Mouse (Mus musculus) CH12.LX (cell line): ENCODE data around the gene Cep55.

ENCODE experiments used
- CHD2 ChIP-seq: IDR thresholded peaks from 2 replicates; pipeline ENCODE4 v1.6.1; 2011; ENCODE audit warnings: low read length, improper control_type of control experiment
- CTCF ChIP-seq, 2 experiments: IDR thresholded peaks in 1 of 2; conservative IDR thresholded peaks in 1 of 2; 2 replicates each; pipeline ENCODE4 v1.5.1; 2011 to 2012; ENCODE audit warnings: low read depth in 2 of 2, low read length in 2 of 2, improper control_type of control experiment in 1 of 2, inconsistent platforms in 1 of 2, mild to moderate bottlenecking in 1 of 2, moderate library complexity in 1 of 2
- E2F4 ChIP-seq: IDR thresholded peaks from 2 replicates; pipeline ENCODE4 v1.6.1; 2011; ENCODE audit warnings: low read depth, low read length, improper control_type of control experiment; ENCODE audit not compliant: insufficient replicate concordance
- EP300 ChIP-seq: IDR thresholded peaks from 2 replicates; pipeline ENCODE4 v1.6.1; 2011; ENCODE audit warnings: low read length, improper control_type of control experiment
- GABPA ChIP-seq: IDR thresholded peaks from 2 replicates; pipeline ENCODE4 v1.6.1; 2012; ENCODE audit warnings: low read depth, low read length, improper control_type of control experiment, inconsistent platforms; ENCODE audit not compliant: insufficient replicate concordance
- IRF4 ChIP-seq: IDR thresholded peaks from 2 replicates; pipeline ENCODE4 v1.6.1; 2014; ENCODE audit warnings: low read depth, mild to moderate bottlenecking, inconsistent platforms, low read length, improper control_type of control experiment
- JUND ChIP-seq: conservative IDR thresholded peaks from 2 replicates; pipeline ENCODE4 v1.6.1; 2011; ENCODE audit warnings: low read depth, low read length, improper control_type of control experiment
- MAX ChIP-seq: IDR thresholded peaks from 2 replicates; pipeline ENCODE4 v1.6.1; 2011; ENCODE audit warnings: low read length, improper control_type of control experiment
- MAZ ChIP-seq: IDR thresholded peaks from 2 replicates; pipeline ENCODE4 v1.6.1; 2012; ENCODE audit warnings: low read depth, mild to moderate bottlenecking, inconsistent platforms, low read length, improper control_type of control experiment, moderate library complexity
- POLR2A ChIP-seq: IDR thresholded peaks from 2 replicates; pipeline ENCODE4 v1.6.1; 2011; ENCODE audit warnings: low read depth, mild to moderate bottlenecking, improper control_type of control experiment, low read length
- POLR2AphosphoS2 ChIP-seq: IDR thresholded peaks from 2 replicates; pipeline ENCODE4 v1.6.1; 2011; ENCODE audit warnings: low read depth, low read length, improper control_type of control experiment
- RAD21 ChIP-seq: IDR thresholded peaks from 2 replicates; pipeline ENCODE4 v1.6.1; 2011; ENCODE audit warnings: low read depth, mild to moderate bottlenecking, low read length, improper control_type of control experiment, moderate library complexity
- USF1 ChIP-seq: IDR thresholded peaks from 2 replicates; pipeline ENCODE4 v1.6.1; 2014; ENCODE audit warnings: low read depth, mild to moderate bottlenecking, inconsistent platforms, low read length, improper control_type of control experiment
- ZC3H11A ChIP-seq: IDR thresholded peaks from 2 replicates; pipeline ENCODE4 v1.6.1; 2012; ENCODE audit warnings: low read depth, mild to moderate bottlenecking, inconsistent platforms, low read length, improper control_type of control experiment

- no peak for TF ChIP-seq CTCF (conservative IDR thresholded peaks at IDR 0.05 in 1 of 2, IDR thresholded peaks at IDR 0.05 in 1 of 2; ENCODE audit: low read depth in 2 of 2, low read length in 2 of 2)
- peak; percentile 71; the same call in 1 of the 2 replicates for TF ChIP-seq POLR2AphosphoS2
- no peak for TF ChIP-seq USF1
- peak; percentile 87; the same call in 1 of the 2 replicates for TF ChIP-seq E2F4
- peak; percentile 95 for TF ChIP-seq POLR2A
- no peak; the same call in 1 of the 2 replicates for TF ChIP-seq GABPA
- TF ChIP-seq MAX, result peak; percentile 78
- no peak for TF ChIP-seq EP300
- peak; percentile 78 for TF ChIP-seq MAZ
- no peak for TF ChIP-seq RAD21
- no peak for TF ChIP-seq IRF4
- TF ChIP-seq CHD2, result peak; percentile 54; the same call in 1 of the 2 replicates
- TF ChIP-seq ZC3H11A, result no peak
- TF ChIP-seq JUND, result no peak
Observed at GRCm38 (mm10) chr19:38054720-38055192, at the start of gene Cep55.
